Mouse (Mus musculus): ENCODE measurements around the gene Gm20388. TPM values are rescaled to one million over a fixed set of nuclear protein-coding genes. Genes with fewer than 3 reads are reported as not detected.
A peak's percentile ranks its signal among the peaks of the same experiment; 100 is the strongest.

Gene Gm20388
- total RNA-seq, 1 experiment from 2014 or later = 35.7 TPM

- ATAC-seq (replicated peaks; ENCODE audit: low read depth, poor library complexity, severe bottlenecking) = no peak
Measured at GRCm38 (mm10) chr8:121550056-121550455, 1639.4 kb downstream of the Gm20388 start.

GRCm38 (mm10) chr8:121551065-121551985 is 1640.7 kb downstream of the Gm20388 start:
- ATAC-seq (replicated peaks; ENCODE audit: low read depth, poor library complexity, severe bottlenecking) = no peak

GRCm38 (mm10) chr8:121552506-121552905 is 1641.9 kb downstream of the Gm20388 start:
- no peak for ATAC-seq (replicated peaks; ENCODE audit: low read depth, poor library complexity, severe bottlenecking)

GRCm38 (mm10) chr8:121553831-121554475 is 1643.3 kb downstream of the Gm20388 start:
- ATAC-seq (replicated peaks; ENCODE audit: low read depth, poor library complexity, severe bottlenecking) = no peak

- ATAC-seq (replicated peaks; ENCODE audit: low read depth, poor library complexity, severe bottlenecking) = no peak
Measured at GRCm38 (mm10) chr8:121557746-121558145, 1647.1 kb downstream of the Gm20388 start.

GRCm38 (mm10) chr8:121558538-121558937 is 1647.9 kb downstream of the Gm20388 start:
- ATAC-seq (replicated peaks; ENCODE audit: low read depth, poor library complexity, severe bottlenecking) = no peak

- ATAC-seq (replicated peaks; ENCODE audit: low read depth, poor library complexity, severe bottlenecking) = no peak
Measured at GRCm38 (mm10) chr8:121559801-121560200, 1649.2 kb downstream of the Gm20388 start.

- no peak for ATAC-seq (replicated peaks; ENCODE audit: low read depth, poor library complexity, severe bottlenecking)
Measured at GRCm38 (mm10) chr8:121560432-121561100, 1649.9 kb downstream of the Gm20388 start.

- no peak for ATAC-seq (replicated peaks; ENCODE audit: low read depth, poor library complexity, severe bottlenecking)
Measured at GRCm38 (mm10) chr8:121561636-121562345, 1651.2 kb downstream of the Gm20388 start.

- ATAC-seq (replicated peaks; ENCODE audit: low read depth, poor library complexity, severe bottlenecking) = no peak
Measured at GRCm38 (mm10) chr8:121562941-121563351, 1652.3 kb downstream of the Gm20388 start.

- ATAC-seq (replicated peaks; ENCODE audit: low read depth, poor library complexity, severe bottlenecking) = no peak
Measured at GRCm38 (mm10) chr8:121563701-121564100, 1653.1 kb downstream of the Gm20388 start.

GRCm38 (mm10) chr8:121568321-121568720 is 1657.7 kb downstream of the Gm20388 start:
- ATAC-seq (replicated peaks; ENCODE audit: low read depth, poor library complexity, severe bottlenecking) = no peak

- peak; percentile 82 for ATAC-seq (replicated peaks; ENCODE audit: low read depth, poor library complexity, severe bottlenecking)
Measured at GRCm38 (mm10) chr8:121570335-121570734, 1659.7 kb downstream of the Gm20388 start.

- ATAC-seq (replicated peaks; ENCODE audit: low read depth, poor library complexity, severe bottlenecking) = no peak
Measured at GRCm38 (mm10) chr8:121570801-121571200, 1660.2 kb downstream of the Gm20388 start.

- ATAC-seq (replicated peaks; ENCODE audit: low read depth, poor library complexity, severe bottlenecking) = no peak
Measured at GRCm38 (mm10) chr8:121572121-121572520, 1661.5 kb downstream of the Gm20388 start.

GRCm38 (mm10) chr8:121573275-121573674 is 1662.6 kb downstream of the Gm20388 start:
- peak; percentile 46 for ATAC-seq (replicated peaks; ENCODE audit: low read depth, poor library complexity, severe bottlenecking)

- no peak for ATAC-seq (replicated peaks; ENCODE audit: low read depth, poor library complexity, severe bottlenecking)
Measured at GRCm38 (mm10) chr8:121575661-121576060, 1665.0 kb downstream of the Gm20388 start.

- peak; percentile 15 for ATAC-seq (replicated peaks; ENCODE audit: low read depth, poor library complexity, severe bottlenecking)
Measured at GRCm38 (mm10) chr8:121577751-121578675, 1667.4 kb downstream of the Gm20388 start.

All from common myeloid progenitor, adult 5-6 weeks (primary cell).